Mouse (Mus musculus): ENCODE measurements around the gene Defa2. TPM values are rescaled to one million over a fixed set of nuclear protein-coding genes. Genes with fewer than 3 reads are reported as not detected.
"Not testable (repeated sequence)": the region's sequence is repeated elsewhere in the genome, so short reads cannot be mapped to it uniquely, and the experiment has no call there.

Defa2 gene
- not detected in 2 replicates for polyA plus RNA-seq (2015; fragmentation: Nextera tagmentation; extraction: Ambion mirVana)

DNA sequence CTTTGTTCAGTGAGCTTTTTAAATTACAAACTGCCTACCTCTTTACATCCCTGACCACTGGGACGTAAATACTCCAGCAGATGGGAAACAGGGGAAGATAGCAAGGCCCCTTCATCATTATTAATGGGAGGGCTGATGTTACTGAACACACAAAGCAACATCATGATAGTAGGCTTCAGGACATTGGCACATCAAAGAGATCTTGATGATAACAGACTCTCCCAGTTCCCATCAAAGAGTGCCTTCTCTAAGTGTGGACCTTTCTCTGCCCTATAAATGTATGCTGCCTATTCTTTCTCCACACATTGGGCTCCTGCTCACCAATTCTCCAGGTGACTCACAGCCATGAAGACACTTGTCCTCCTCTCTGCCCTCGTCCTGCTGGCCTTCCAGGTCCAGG, at the start of gene Defa2:
TSS of gene Defa2 (plus strand) at position 301 of the 400 bp plus-strand sequence.
- not testable (repeated sequence) for H3K4me2 ChIP-seq (ENCODE audit: low read depth, low read length); H3K36me3 ChIP-seq (ENCODE audit: control insufficient read depth, insufficient read depth); ATAC-seq (replicated peaks; ENCODE audit: extremely low read depth, insufficient read depth, low FRiP score); H3K4me1 ChIP-seq (ENCODE audit: control insufficient read depth, insufficient read depth, low read length); H3K9ac ChIP-seq (ENCODE audit: low read length); H3K9me3 ChIP-seq (replicated peaks; ENCODE audit: control insufficient read depth, low read length); H3K27me3 ChIP-seq (ENCODE audit: control insufficient read depth, insufficient read depth, low read length); H3K4me3 ChIP-seq (ENCODE audit: low read length); H3K27ac ChIP-seq (ENCODE audit: low read length)
- no CpG with 5 or more reads among the region's 2 CpGs for WGBS

DNA sequence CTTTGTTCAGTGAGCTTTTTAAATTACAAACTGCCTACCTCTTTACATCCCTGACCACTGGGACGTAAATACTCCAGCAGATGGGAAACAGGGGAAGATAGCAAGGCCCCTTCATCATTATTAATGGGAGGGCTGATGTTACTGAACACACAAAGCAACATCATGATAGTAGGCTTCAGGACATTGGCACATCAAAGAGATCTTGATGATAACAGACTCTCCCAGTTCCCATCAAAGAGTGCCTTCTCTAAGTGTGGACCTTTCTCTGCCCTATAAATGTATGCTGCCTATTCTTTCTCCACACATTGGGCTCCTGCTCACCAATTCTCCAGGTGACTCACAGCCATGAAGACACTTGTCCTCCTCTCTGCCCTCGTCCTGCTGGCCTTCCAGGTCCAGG, 13.2 kb downstream of the Defa2 start, which contains the start of gene Defa33:
TSS of gene Defa33 (plus strand) at position 301 of the 400 bp plus-strand sequence.
- WGBS, result no CpG with 5 or more reads among the region's 2 CpGs
- not testable (repeated sequence) for H3K36me3 ChIP-seq (ENCODE audit: control insufficient read depth, insufficient read depth); H3K9ac ChIP-seq (ENCODE audit: low read length); H3K27ac ChIP-seq (ENCODE audit: low read length); H3K27me3 ChIP-seq (ENCODE audit: control insufficient read depth, insufficient read depth, low read length); H3K4me3 ChIP-seq (ENCODE audit: low read length); H3K4me2 ChIP-seq (ENCODE audit: low read depth, low read length); H3K9me3 ChIP-seq (replicated peaks; ENCODE audit: control insufficient read depth, low read length); ATAC-seq (replicated peaks; ENCODE audit: extremely low read depth, insufficient read depth, low FRiP score); H3K4me1 ChIP-seq (ENCODE audit: control insufficient read depth, insufficient read depth, low read length)

DNA sequence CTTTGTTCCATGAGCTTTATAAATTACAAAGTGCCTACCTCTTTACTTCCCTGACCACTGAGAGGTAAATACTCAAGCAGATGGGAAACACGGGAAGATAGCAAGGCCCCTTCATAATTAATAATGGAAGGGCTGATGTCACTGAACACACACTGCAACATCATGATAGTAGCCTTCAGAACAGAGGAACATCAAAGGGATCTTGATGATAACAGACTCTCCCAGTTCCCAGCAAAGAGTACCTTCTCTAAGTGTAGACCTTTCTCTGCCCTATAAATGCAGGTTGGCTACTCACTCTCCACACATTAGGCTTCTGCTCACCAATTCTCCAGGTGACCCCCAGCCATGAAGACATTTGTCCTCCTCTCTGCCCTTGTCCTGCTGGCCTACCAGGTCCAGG, 48.8 kb downstream of the Defa2 start, which contains the start of gene Defa36:
TSS of gene Defa36 (plus strand) at position 301 of the 400 bp plus-strand sequence.
- ATAC-seq (replicated peaks; ENCODE audit: extremely low read depth, insufficient read depth, low FRiP score); H3K4me2 ChIP-seq (ENCODE audit: low read depth, low read length); H3K9ac ChIP-seq (ENCODE audit: low read length); H3K4me1 ChIP-seq (ENCODE audit: control insufficient read depth, insufficient read depth, low read length); H3K9me3 ChIP-seq (replicated peaks; ENCODE audit: control insufficient read depth, low read length); H3K27me3 ChIP-seq (ENCODE audit: control insufficient read depth, insufficient read depth, low read length); H3K4me3 ChIP-seq (ENCODE audit: low read length); H3K27ac ChIP-seq (ENCODE audit: low read length); H3K36me3 ChIP-seq (ENCODE audit: control insufficient read depth, insufficient read depth): not testable (repeated sequence)
- WGBS, result no CpG with 5 or more reads among the region's 1 CpGs

Other genes starting within 250 kb of the Defa2 start
- gene Defa30, start 243.9 kb upstream of the Defa2 start, polyA plus RNA-seq (2015; fragmentation: Nextera tagmentation; extraction: Ambion mirVana), result 0.71 TPM in 1 of 2 replicates, not detected in the other
- gene Defa22, start 216.2 kb upstream of the Defa2 start, polyA plus RNA-seq (2015; fragmentation: Nextera tagmentation; extraction: Ambion mirVana), result 2.1 TPM in 1 of 2 replicates, not detected in the other
- not detected in 2 replicates for gene Defa31, start 186.9 kb upstream of the Defa2 start, polyA plus RNA-seq (2015; fragmentation: Nextera tagmentation; extraction: Ambion mirVana)
- not detected in 2 replicates for gene Gm15293, start 177.0 kb upstream of the Defa2 start, polyA plus RNA-seq (2015; fragmentation: Nextera tagmentation; extraction: Ambion mirVana)
- not detected in 2 replicates for gene Gm15292, start 128.8 kb upstream of the Defa2 start, polyA plus RNA-seq (2015; fragmentation: Nextera tagmentation; extraction: Ambion mirVana)
- gene Defa27, start 63.0 kb upstream of the Defa2 start, polyA plus RNA-seq (2015; fragmentation: Nextera tagmentation; extraction: Ambion mirVana), result not detected in 2 replicates
- gene Defa29, start 51.5 kb upstream of the Defa2 start, polyA plus RNA-seq (2015; fragmentation: Nextera tagmentation; extraction: Ambion mirVana), result not detected in 2 replicates
- 1.2 TPM in 1 of 2 replicates, not detected in the other for gene Defa33, start 13.3 kb downstream of the Defa2 start, polyA plus RNA-seq (2015; fragmentation: Nextera tagmentation; extraction: Ambion mirVana)
- 0.50 TPM in 1 of 2 replicates, not detected in the other for gene Defa36, start 48.9 kb downstream of the Defa2 start, polyA plus RNA-seq (2015; fragmentation: Nextera tagmentation; extraction: Ambion mirVana)
- gene Gm7849, start 78.0 kb downstream of the Defa2 start, polyA plus RNA-seq (2015; fragmentation: Nextera tagmentation; extraction: Ambion mirVana), result 0.76 TPM in 1 of 2 replicates, not detected in the other
- 1.7 TPM in 1 of 2 replicates, not detected in the other for gene Defa20, start 130.7 kb downstream of the Defa2 start, polyA plus RNA-seq (2015; fragmentation: Nextera tagmentation; extraction: Ambion mirVana)
- gene Defa32, start 150.5 kb downstream of the Defa2 start, polyA plus RNA-seq (2015; fragmentation: Nextera tagmentation; extraction: Ambion mirVana), result 1.0 TPM in 1 of 2 replicates, not detected in the other
- not detected in 2 replicates for gene Defa37, start 186.9 kb downstream of the Defa2 start, polyA plus RNA-seq (2015; fragmentation: Nextera tagmentation; extraction: Ambion mirVana)
- gene Defa28, start 204.5 kb downstream of the Defa2 start, polyA plus RNA-seq (2015; fragmentation: Nextera tagmentation; extraction: Ambion mirVana), result not detected in 2 replicates
- not detected in 2 replicates for gene Gm7861, start 216.0 kb downstream of the Defa2 start, polyA plus RNA-seq (2015; fragmentation: Nextera tagmentation; extraction: Ambion mirVana)
- not detected in 2 replicates for gene Defa26, start 239.7 kb downstream of the Defa2 start, polyA plus RNA-seq (2015; fragmentation: Nextera tagmentation; extraction: Ambion mirVana)

Measured in heart, embryonic 16.5 days (tissue).